Mouse (Mus musculus) ES-Bruce4 (cell line): ENCODE measurements at regions not wholly inside any gene's neighbourhood (a gene's known extent, or its start where the extent isn't known, plus 50 kb on each side); places are given as distances from the start of the nearest gene placed in this dataset.

Source experiments
- H3K27ac ChIP-seq: 2 replicates; pipeline ENCODE4 v1.5.1; 2012; ENCODE audit warnings: low read length, inconsistent platforms; ENCODE audit not compliant: insufficient read depth
- H3K27me3 ChIP-seq: 2 replicates; pipeline ENCODE4 v1.6.1; 2012; ENCODE audit warnings: mild to moderate bottlenecking, low read length, inconsistent platforms; ENCODE audit not compliant: control insufficient read depth, poor library complexity, insufficient read depth, severe bottlenecking
- H3K36me3 ChIP-seq: 2 replicates; pipeline ENCODE4 v1.6.1; 2012; ENCODE audit warnings: inconsistent platforms, mild to moderate bottlenecking, low read length, moderate library complexity; ENCODE audit not compliant: control insufficient read depth, poor library complexity, insufficient read depth, severe bottlenecking
- H3K4me1 ChIP-seq: one replicate; pipeline ENCODE4 v1.8.1; 2011; ENCODE audit warnings: low read length; ENCODE audit not compliant: control insufficient read depth, insufficient read depth
- H3K4me3 ChIP-seq: 2 replicates; pipeline ENCODE4 v1.5.1; 2011; ENCODE audit warnings: low read depth, mild to moderate bottlenecking, low read length
- H3K9ac ChIP-seq: 2 replicates; pipeline ENCODE4 v1.6.1; 2012; ENCODE audit warnings: low read depth, mild to moderate bottlenecking, inconsistent platforms; ENCODE audit not compliant: poor library complexity, severe bottlenecking
- H3K9me3 ChIP-seq: replicated peaks from 2 replicates; pipeline ENCODE4 v1.6.1; 2012; ENCODE audit warnings: mild to moderate bottlenecking, low read length, inconsistent platforms; ENCODE audit not compliant: control insufficient read depth, poor library complexity, insufficient read depth, severe bottlenecking
- CTCF ChIP-seq: IDR thresholded peaks from one replicate; pipeline ENCODE4 v1.8.1; 2011; ENCODE audit warnings: low read depth, low read length
- EP300 ChIP-seq: IDR thresholded peaks from 2 replicates; pipeline ENCODE4 v1.6.1; 2011; ENCODE audit warnings: low read depth, low read length; ENCODE audit not compliant: insufficient read depth
- POLR2A ChIP-seq: IDR thresholded peaks from one replicate; pipeline ENCODE4 v1.8.1; 2011; ENCODE audit warnings: low read length; ENCODE audit not compliant: insufficient read depth

DNA sequence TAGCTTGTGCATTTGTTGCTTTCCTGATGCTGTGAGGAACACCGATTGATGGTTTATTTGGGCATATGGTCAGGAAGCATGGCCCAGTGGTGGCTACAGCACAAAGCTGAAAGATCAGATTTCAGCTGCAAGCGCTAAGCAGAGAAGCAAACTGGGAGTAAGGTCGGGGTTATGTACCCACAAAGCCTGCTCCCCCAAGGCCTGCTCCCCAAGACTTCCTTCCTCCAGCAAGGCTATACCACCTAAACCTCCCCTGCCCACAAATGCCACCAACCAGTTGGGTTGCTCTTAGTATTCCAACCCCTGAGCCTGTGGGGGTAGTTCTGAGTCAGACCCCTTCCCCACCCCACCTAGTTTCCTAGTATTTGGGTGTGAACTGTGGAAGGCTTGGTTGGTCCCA is 270.5 kb downstream of the Cdh26 start:
- no peaks in the 10 kb centered on the region for H3K9me3 ChIP-seq

DNA sequence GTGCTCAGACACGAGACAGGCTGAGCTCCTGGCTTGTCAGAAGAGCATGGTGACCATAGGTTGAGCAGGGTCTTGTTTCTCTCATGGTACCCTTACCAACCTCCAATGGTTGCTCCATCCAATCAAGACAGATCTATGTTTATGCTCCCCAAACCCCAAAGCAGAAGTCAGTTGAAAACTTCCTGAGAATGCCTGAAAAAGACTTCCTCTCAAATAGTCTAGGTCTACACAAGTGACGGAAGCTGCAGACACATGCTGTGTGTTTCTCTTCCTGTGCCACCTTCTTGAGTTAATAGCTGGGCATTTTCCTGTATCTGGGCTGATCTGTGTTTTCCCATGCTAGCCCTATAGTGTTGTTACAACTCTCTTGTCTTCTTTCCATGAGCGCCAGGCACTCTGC is 274.2 kb downstream of the Cdh26 start:
- Histone ChIP-seq H3K27ac (no peak overlapping the region), H3K9ac (no peak overlapping the region), H3K27me3 (no peaks in the 10 kb centered on the region), H3K4me3 (no peak overlapping the region), H3K9me3 (no peaks in the 10 kb centered on the region), H3K36me3 (no peaks in the 10 kb centered on the region), H3K4me1 (no peaks in the 10 kb centered on the region)
- TF ChIP-seq EP300 (no peak), CTCF (no peak), POLR2A (no peak)

More for the DNA sequence above, 270.5 kb downstream of the Cdh26 start:
- H3K27ac ChIP-seq: no peak overlapping the region
- H3K9ac ChIP-seq: no peak overlapping the region
- no peak overlapping the region for H3K4me3 ChIP-seq
- no peaks in the 10 kb centered on the region for H3K4me1 ChIP-seq
- H3K36me3 ChIP-seq: no peaks in the 10 kb centered on the region
- TF ChIP-seq CTCF (no peak), POLR2A (no peak), EP300 (no peak)
- no peaks in the 10 kb centered on the region for H3K27me3 ChIP-seq

DNA sequence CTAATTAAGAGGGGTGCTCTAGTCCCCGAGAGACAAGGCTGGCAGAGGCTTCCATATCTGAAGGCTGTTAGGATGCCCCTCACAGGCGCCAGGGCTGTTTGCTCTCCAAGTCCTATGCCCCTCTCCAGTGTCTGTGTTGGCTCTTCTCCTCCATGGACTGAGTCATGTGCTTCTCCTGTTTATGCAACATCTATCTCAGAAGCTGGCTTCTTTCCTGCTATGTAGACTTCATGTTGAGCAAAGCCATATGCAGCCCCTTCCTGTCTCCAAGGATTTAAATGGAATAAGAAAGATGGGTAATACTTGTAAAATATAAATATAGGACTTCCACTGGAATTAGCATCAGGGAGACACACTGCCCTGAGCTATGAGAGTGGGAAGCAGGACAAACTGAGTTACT is 278.3 kb downstream of the Cdh26 start:
- Histone ChIP-seq H3K36me3 (no peaks in the 10 kb centered on the region), H3K9ac (no peak overlapping the region), H3K4me3 (no peak overlapping the region), H3K4me1 (no peaks in the 10 kb centered on the region), H3K27ac (no peak overlapping the region), H3K27me3 (no peaks in the 10 kb centered on the region), H3K9me3 (no peaks in the 10 kb centered on the region)
- TF ChIP-seq EP300 (no peak), POLR2A (no peak), CTCF (no peak)

DNA sequence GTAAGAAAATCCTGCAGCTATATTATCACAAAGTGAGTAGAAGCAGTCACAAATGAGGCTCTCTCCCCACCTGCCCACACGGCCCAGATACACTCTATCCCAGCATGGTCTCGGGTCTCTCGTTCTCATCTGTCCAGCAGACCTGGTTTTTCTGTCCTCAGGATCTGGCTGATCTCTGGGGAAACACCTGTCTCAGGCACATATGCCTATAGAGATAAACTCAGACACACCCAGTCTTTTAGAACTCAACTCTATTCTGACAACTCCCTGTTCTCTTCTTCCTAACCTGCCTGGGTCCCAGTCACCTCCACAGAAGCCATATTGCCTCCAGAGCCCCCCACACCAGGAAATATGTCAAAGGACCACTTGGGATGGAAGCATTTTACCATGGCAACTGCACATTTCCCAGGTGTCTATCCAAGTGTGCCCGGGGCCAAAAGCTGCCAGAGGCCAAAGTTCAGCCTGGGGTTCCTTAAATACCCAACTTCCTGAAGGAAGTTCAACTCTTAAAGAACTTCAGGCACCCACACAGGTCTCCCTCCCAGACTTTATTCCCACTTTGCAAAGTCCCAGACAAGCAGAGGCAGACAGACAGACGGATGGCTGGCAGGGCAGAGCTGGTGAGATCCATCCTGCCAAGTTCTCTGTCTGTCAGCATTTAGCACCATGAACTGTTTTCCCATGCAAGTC is 279.0 kb downstream of the Cdh26 start:
- Histone ChIP-seq H3K27me3 (no peaks in the 10 kb centered on the region), H3K9me3 (no peaks in the 10 kb centered on the region), H3K4me1 (no peaks in the 10 kb centered on the region), H3K4me3 (no peak overlapping the region), H3K27ac (no peak overlapping the region), H3K36me3 (no peaks in the 10 kb centered on the region), H3K9ac (no peak overlapping the region)
- TF ChIP-seq EP300 (no peak), CTCF (no peak), POLR2A (no peak)

DNA sequence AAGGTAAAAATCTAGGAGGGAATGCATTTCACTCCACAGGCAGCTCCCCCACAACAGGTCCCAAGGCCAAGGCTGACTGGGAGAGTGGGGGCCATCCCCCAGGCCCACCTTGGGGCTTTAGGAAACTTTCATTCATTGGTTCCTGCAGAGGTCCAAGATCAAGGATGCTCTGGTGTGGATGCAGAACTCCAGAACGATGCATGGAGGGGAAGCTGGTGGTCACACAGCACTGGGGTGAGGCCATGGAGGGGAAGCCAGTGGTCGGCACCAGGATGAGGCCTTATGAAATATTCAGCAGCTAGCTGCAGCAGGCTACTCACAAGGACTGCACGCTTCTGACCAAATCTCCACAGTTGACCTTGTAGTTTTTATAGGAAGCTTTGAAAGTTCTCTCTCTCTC is 279.7 kb downstream of the Cdh26 start:
- Histone ChIP-seq H3K27ac (no peak overlapping the region), H3K9ac (no peak overlapping the region), H3K27me3 (no peaks in the 10 kb centered on the region), H3K4me3 (no peak overlapping the region), H3K9me3 (no peaks in the 10 kb centered on the region), H3K36me3 (no peaks in the 10 kb centered on the region), H3K4me1 (no peaks in the 10 kb centered on the region)
- no peak for TF ChIP-seq CTCF
- TF ChIP-seq POLR2A: no peak
- no peak for TF ChIP-seq EP300

DNA sequence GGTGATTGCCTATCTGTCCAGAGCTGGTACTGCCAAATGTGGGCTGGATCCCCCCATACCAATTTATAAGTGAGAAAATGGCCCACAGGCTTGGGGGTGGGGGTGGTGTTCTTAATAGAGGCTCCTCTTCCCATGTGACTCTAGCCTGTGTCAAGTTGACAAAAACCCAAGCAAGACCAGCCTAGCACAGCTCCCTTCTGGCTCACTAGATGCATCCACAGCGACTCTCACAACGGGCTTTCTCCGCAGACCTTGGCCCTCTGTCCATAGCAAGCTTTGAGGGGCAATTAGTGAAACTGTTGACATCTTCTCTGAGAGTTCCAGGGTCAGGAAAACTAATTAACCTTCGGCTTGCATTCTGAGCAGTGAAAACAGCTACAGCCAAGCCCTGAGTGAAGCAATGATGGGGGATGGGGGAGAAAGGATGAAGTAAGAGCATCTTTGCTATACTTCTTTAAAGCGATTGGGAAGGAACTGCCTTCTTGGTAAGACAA is 281.3 kb downstream of the Cdh26 start:
- H3K27ac ChIP-seq: no peak overlapping the region
- H3K4me1 ChIP-seq: no peaks in the 10 kb centered on the region
- no peaks in the 10 kb centered on the region for H3K36me3 ChIP-seq
- H3K9ac ChIP-seq: no peak overlapping the region
- H3K27me3 ChIP-seq: no peaks in the 10 kb centered on the region
- TF ChIP-seq EP300 (no peak), POLR2A (no peak), CTCF (no peak)
- no peak overlapping the region for H3K4me3 ChIP-seq
- no peaks in the 10 kb centered on the region for H3K9me3 ChIP-seq
